Mouse (Mus musculus) gastrocnemius, postnatal 4 days (tissue): ENCODE measurements around the gene Fxyd6. TPM values are rescaled to one million over a fixed set of nuclear protein-coding genes. Genes with fewer than 3 reads are reported as not detected.

Source experiments
- total RNA-seq, 2 experiments: library from RNA; stranded (reverse); gene quantifications; 2 replicates each; pipeline ENCODE4 v1.2.3; 2021

The Fxyd6 gene
- total RNA-seq, 2 experiments from 2014 or later: 70.2 to 77.0 TPM

Other genes with a start within 250 kb of the Fxyd6 start
- 10 to 100 TPM; 23.5 to 26.0 TPM for gene Scn4b, start 231.8 kb upstream of the Fxyd6 start, total RNA-seq
- gene BC049352, start 188.2 kb upstream of the Fxyd6 start, total RNA-seq: under 1 TPM in 1 of 2 experiments, not detected in 1; 0.21 TPM
- gene Tmprss4, start 166.1 kb upstream of the Fxyd6 start, total RNA-seq: not detected
- 1 to 10 TPM; 1.7 to 1.8 TPM for gene Il10ra, start 101.0 kb upstream of the Fxyd6 start, total RNA-seq
- under 1 TPM; 0.12 to 0.26 TPM for gene Tmprss13, start 51.1 kb upstream of the Fxyd6 start, total RNA-seq
- gene Fxyd2, start 29.5 kb downstream of the Fxyd6 start, total RNA-seq: 1 to 10 TPM; 2.0 to 2.8 TPM
- gene Dscaml1, start 56.4 kb downstream of the Fxyd6 start, total RNA-seq: under 1 TPM; 0.32 to 0.36 TPM